Mouse (Mus musculus) hindbrain, embryonic 13.5 days (tissue): Measurements from ENCODE around the gene Mab21l3. TPM values are rescaled to one million over a fixed set of nuclear protein-coding genes. Genes with fewer than 3 reads are reported as not detected.

Experiments used
- ATAC-seq: fragments of 200-750 bp; cut with Nextera tagmentation; 2 replicates; pipeline ENCODE4 v1.8.0; 2017; ENCODE audit warnings: moderate TSS enrichment; ENCODE audit not compliant: low FRiP score
- H3K27ac ChIP-seq: fragments of 300-500 bp; sonication (generic); 2 replicates; pipeline ENCODE4 v1.5.1; 2015; ENCODE audit warnings: inconsistent platforms, mild to moderate bottlenecking, moderate library complexity
- H3K27me3 ChIP-seq: fragments of 300-500 bp; sonication (generic); 2 replicates; pipeline ENCODE4 v1.6.1; 2015; ENCODE audit warnings: mild to moderate bottlenecking, inconsistent platforms
- H3K36me3 ChIP-seq: fragments of 300-500 bp; sonication (generic); 2 replicates; pipeline ENCODE4 v1.6.1; 2015; ENCODE audit warnings: mild to moderate bottlenecking, inconsistent platforms
- H3K4me1 ChIP-seq: fragments of 300-500 bp; sonication (generic); replicated peaks from 2 replicates; pipeline ENCODE4 v1.6.1; 2015; ENCODE audit warnings: inconsistent platforms
- H3K4me2 ChIP-seq: fragments of 300-500 bp; sonication (generic); 2 replicates; pipeline ENCODE4 v1.6.1; 2015; ENCODE audit warnings: inconsistent platforms, mild to moderate bottlenecking, moderate library complexity
- H3K4me3 ChIP-seq: fragments of 300-500 bp; sonication (generic); 2 replicates; pipeline ENCODE4 v1.5.1; 2015; ENCODE audit warnings: mild to moderate bottlenecking, inconsistent platforms
- H3K9ac ChIP-seq: fragments of 300-500 bp; sonication (generic); 2 replicates; pipeline ENCODE4 v1.6.1; 2015; ENCODE audit warnings: mild to moderate bottlenecking, inconsistent platforms
- H3K9me3 ChIP-seq: fragments of 300-500 bp; sonication (generic); 2 replicates; pipeline ENCODE4 v1.6.1; 2016; ENCODE audit warnings: inconsistent platforms
- WGBS: fragments of 180-500 bp; shearing (Covaris S2); methylation state at CpG from one replicate; pipeline ENCODE4 v1.1.7; 2015; 5-methylcytosine and 5-hydroxymethylcytosine counted together
- polyA plus RNA-seq: library from polyadenylated mRNA; unstranded; fragments of >200 nt; fragmentation: Nextera tagmentation; extraction: Ambion mirVana; gene quantifications from 2 replicates; pipeline ENCODE4 v1.2.1, GENCODE M21; 2015

The Mab21l3 gene
- 0.19 and 0.34 TPM in 2 replicates for polyA plus RNA-seq

DNA sequence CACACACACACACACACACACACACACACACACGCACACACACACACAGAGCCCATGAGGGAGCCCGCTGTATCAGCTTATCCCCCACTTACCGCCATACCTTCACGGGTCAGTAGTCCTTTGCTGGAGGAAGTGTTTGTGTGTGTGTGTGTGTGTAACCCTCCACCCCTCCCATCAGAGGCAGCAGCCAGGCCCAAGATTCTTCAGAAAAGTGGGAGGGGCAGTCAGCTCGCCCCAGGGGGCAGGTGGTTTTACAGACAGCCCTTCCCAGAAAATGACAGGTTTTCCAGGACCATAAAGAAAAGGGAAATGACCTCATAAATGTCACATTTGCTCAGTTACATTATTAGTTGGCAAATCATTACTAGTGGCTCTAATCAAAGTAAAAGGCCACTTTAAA is at the start of gene Mab21l3:
Mab21l3 (minus strand) TSS at position 144 of the 400 bp plus-strand sequence.
- no peak for ATAC-seq
- no peak within 1 kb of the TSS for H3K4me3 ChIP-seq
- no peaks in the 10 kb centered on the region for H3K4me1 ChIP-seq
- no peak within 1 kb of the TSS for H3K27ac ChIP-seq
- no peak within 1 kb of the TSS for H3K4me2 ChIP-seq
- H3K36me3 ChIP-seq, result no peaks in the 10 kb centered on the region
- H3K9me3 ChIP-seq, result no peaks in the 10 kb centered on the region
- no peak within 1 kb of the TSS for H3K9ac ChIP-seq
- no peaks in the 10 kb centered on the region for H3K27me3 ChIP-seq
- 76% methylated on average over 5 of the region's 5 CpGs for WGBS

GRCm38 (mm10) chr3:101897377-101897974 is 48.7 kb upstream of the Mab21l3 start:
- no peaks in the 10 kb centered on the region for H3K27me3 ChIP-seq
- peak; percentile 60; the same call in 1 of the 2 replicates for ATAC-seq
- no peak overlapping the region for H3K4me2 ChIP-seq
- no peak overlapping the region for H3K4me3 ChIP-seq
- peaks cover 5% of the 10 kb centered on the region; the same call in 1 of the 2 replicates for H3K36me3 ChIP-seq
- H3K9me3 ChIP-seq, result no peaks in the 10 kb centered on the region
- H3K27ac ChIP-seq, result peak overlapping the region; percentile 65
- no peak overlapping the region for H3K9ac ChIP-seq
- 80% methylated on average over 15 of the region's 15 CpGs for WGBS
- peaks cover 14% of the 10 kb centered on the region; the same call in 1 of the 2 replicates for H3K4me1 ChIP-seq

DNA sequence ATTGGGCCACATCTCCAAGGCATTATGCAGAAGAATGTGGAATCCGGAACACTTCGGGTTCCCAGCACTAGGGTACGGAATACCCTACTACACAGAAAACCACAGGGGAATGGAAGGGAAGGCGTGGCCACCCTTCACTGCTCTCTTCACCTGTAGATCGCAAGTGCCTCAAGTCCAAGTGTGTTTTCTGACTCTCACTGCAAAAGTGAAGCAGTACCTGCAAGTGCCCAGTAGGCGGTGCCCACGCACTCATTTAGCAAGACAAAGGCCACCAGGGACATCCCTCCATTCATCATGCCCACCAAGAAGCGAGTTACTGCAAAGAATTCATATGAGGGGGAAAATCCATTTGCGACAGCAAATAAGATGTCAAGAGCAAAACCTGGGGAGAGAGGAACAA is 48.1 kb upstream of the Mab21l3 start:
- Histone ChIP-seq H3K4me3 (no peak overlapping the region), H3K9me3 (no peaks in the 10 kb centered on the region), H3K4me2 (no peak overlapping the region), H3K36me3 (peaks cover 5% of the 10 kb centered on the region; the same call in 1 of the 2 replicates), H3K4me1 (0 out of 2 replicates have a peak, but pooled peaks cover 11% of the 10 kb centered on the region), H3K27ac (no peak overlapping the region), H3K27me3 (no peaks in the 10 kb centered on the region), H3K9ac (no peak overlapping the region)
- WGBS, result 22% methylated on average over 9 of the region's 9 CpGs
- ATAC-seq, result peak; percentile 76; the same call in 1 of the 2 replicates

GRCm38 (mm10) chr3:101895376-101895910 is 46.7 kb upstream of the Mab21l3 start:
- WGBS, result 84% methylated on average over 7 of the region's 7 CpGs
- Histone ChIP-seq H3K27me3 (no peaks in the 10 kb centered on the region), H3K36me3 (peaks cover 5% of the 10 kb centered on the region; the same call in 1 of the 2 replicates), H3K4me1 (0 out of 2 replicates have a peak, but pooled peaks cover 11% of the 10 kb centered on the region), H3K4me2 (no peak overlapping the region), H3K27ac (no peak overlapping the region), H3K9ac (no peak overlapping the region), H3K9me3 (no peaks in the 10 kb centered on the region), H3K4me3 (no peak overlapping the region)
- ATAC-seq, result no peak

- peaks cover 6% of the 10 kb centered on the region for H3K4me1 ChIP-seq
- ATAC-seq, result peak; percentile 55
- H3K4me3 ChIP-seq, result no peak overlapping the region
- no peak overlapping the region for H3K9ac ChIP-seq
- H3K27me3 ChIP-seq, result no peaks in the 10 kb centered on the region
- no peaks in the 10 kb centered on the region for H3K9me3 ChIP-seq
- H3K27ac ChIP-seq, result 0 out of 2 replicates have a peak overlapping the region, but pooled peaks have one; percentile 19
- peaks cover 13% of the 10 kb centered on the region; the same call in 1 of the 2 replicates for H3K36me3 ChIP-seq
- no peak overlapping the region for H3K4me2 ChIP-seq
- WGBS, result 35% methylated on average over 3 of the region's 3 CpGs
These were observed 36.8 kb upstream of the Mab21l3 start for GRCm38 (mm10) chr3:101885591-101885990.

GRCm38 (mm10) chr3:101885041-101885440 is 36.3 kb upstream of the Mab21l3 start:
- Histone ChIP-seq H3K27me3 (no peaks in the 10 kb centered on the region), H3K27ac (0 out of 2 replicates have a peak overlapping the region, but pooled peaks have one; percentile 19), H3K36me3 (peaks cover 17% of the 10 kb centered on the region), H3K9me3 (no peaks in the 10 kb centered on the region), H3K4me2 (no peak overlapping the region), H3K4me3 (no peak overlapping the region), H3K4me1 (peaks cover 6% of the 10 kb centered on the region), H3K9ac (no peak overlapping the region)
- ATAC-seq, result peak; percentile 57; the same call in 1 of the 2 replicates
- 49% methylated on average over 4 of the region's 4 CpGs for WGBS

GRCm38 (mm10) chr3:101883902-101884301 is 35.1 kb upstream of the Mab21l3 start:
- Histone ChIP-seq H3K4me1 (peaks cover 6% of the 10 kb centered on the region), H3K4me2 (no peak overlapping the region), H3K36me3 (peaks cover 29% of the 10 kb centered on the region), H3K4me3 (no peak overlapping the region), H3K9me3 (no peaks in the 10 kb centered on the region), H3K27me3 (no peaks in the 10 kb centered on the region), H3K9ac (no peak overlapping the region), H3K27ac (0 out of 2 replicates have a peak overlapping the region, but pooled peaks have one; percentile 8)
- ATAC-seq, result no peak
- 66% methylated on average over 3 of the region's 3 CpGs for WGBS

DNA sequence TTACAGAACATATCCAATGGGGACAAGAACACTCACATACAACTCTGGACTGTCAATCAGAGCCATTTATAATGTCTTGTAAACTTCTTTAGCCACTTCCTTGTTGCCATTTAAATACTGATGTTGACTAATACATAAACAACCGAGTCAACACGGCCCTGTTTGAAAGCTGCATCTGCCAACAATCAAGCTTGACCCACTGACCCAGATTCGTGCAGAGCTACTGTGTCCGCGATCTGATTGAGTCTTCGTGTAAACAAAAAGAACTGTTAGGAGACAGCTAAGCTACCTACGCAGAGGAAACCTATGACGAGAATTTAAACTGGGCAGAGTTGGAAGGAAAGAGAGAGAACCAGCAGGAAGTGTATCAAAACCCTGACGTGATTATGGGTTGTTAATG is 33.0 kb upstream of the Mab21l3 start:
- Histone ChIP-seq H3K9me3 (no peaks in the 10 kb centered on the region), H3K27me3 (no peaks in the 10 kb centered on the region), H3K27ac (no peak overlapping the region), H3K4me3 (no peak overlapping the region), H3K9ac (no peak overlapping the region), H3K4me1 (peaks cover 12% of the 10 kb centered on the region), H3K4me2 (no peak overlapping the region), H3K36me3 (peaks cover 38% of the 10 kb centered on the region)
- no peak for ATAC-seq
- WGBS, result 69% methylated on average over 9 of the region's 9 CpGs

GRCm38 (mm10) chr3:101880818-101881217 is 32.1 kb upstream of the Mab21l3 start:
- H3K27me3 ChIP-seq, result no peaks in the 10 kb centered on the region
- ATAC-seq, result no peak
- H3K27ac ChIP-seq, result no peak overlapping the region
- WGBS, result 86% methylated on average over 6 of the region's 6 CpGs
- peaks cover 38% of the 10 kb centered on the region for H3K36me3 ChIP-seq
- no peak overlapping the region for H3K9ac ChIP-seq
- no peak overlapping the region for H3K4me3 ChIP-seq
- no peaks in the 10 kb centered on the region for H3K9me3 ChIP-seq
- peaks cover 15% of the 10 kb centered on the region for H3K4me1 ChIP-seq
- H3K4me2 ChIP-seq, result no peak overlapping the region

- peaks cover 20% of the 10 kb centered on the region for H3K4me1 ChIP-seq
- no peak overlapping the region for H3K9ac ChIP-seq
- H3K27me3 ChIP-seq, result no peaks in the 10 kb centered on the region
- no peak for ATAC-seq
- no peaks in the 10 kb centered on the region for H3K9me3 ChIP-seq
- WGBS, result 19% methylated on average over 5 of the region's 5 CpGs
- no peak overlapping the region for H3K4me2 ChIP-seq
- no peak overlapping the region for H3K27ac ChIP-seq
- H3K36me3 ChIP-seq, result peaks cover 32% of the 10 kb centered on the region
- no peak overlapping the region for H3K4me3 ChIP-seq
These were observed 29.4 kb upstream of the Mab21l3 start for GRCm38 (mm10) chr3:101878136-101878535.

GRCm38 (mm10) chr3:101876459-101877285 is 27.9 kb upstream of the Mab21l3 start:
- Histone ChIP-seq H3K36me3 (peaks cover 33% of the 10 kb centered on the region), H3K4me1 (peaks cover 20% of the 10 kb centered on the region), H3K4me2 (no peak overlapping the region), H3K27ac (peak overlapping the region; percentile 19; the same call in 1 of the 2 replicates), H3K9ac (no peak overlapping the region), H3K9me3 (no peaks in the 10 kb centered on the region), H3K4me3 (no peak overlapping the region), H3K27me3 (no peaks in the 10 kb centered on the region)
- WGBS, result 63% methylated on average over 7 of the region's 7 CpGs
- ATAC-seq, result no peak

- Histone ChIP-seq H3K9ac (no peak overlapping the region), H3K4me1 (peaks cover 20% of the 10 kb centered on the region), H3K4me3 (no peak overlapping the region), H3K36me3 (peaks cover 36% of the 10 kb centered on the region), H3K9me3 (no peaks in the 10 kb centered on the region), H3K4me2 (no peak overlapping the region), H3K27me3 (no peaks in the 10 kb centered on the region), H3K27ac (peak overlapping the region; percentile 55)
- peak; percentile 36; the same call in 1 of the 2 replicates for ATAC-seq
- WGBS, result 36% methylated on average over 10 of the region's 10 CpGs
These were observed 26.6 kb upstream of the Mab21l3 start for GRCm38 (mm10) chr3:101875258-101875920.
